Mouse (Mus musculus) limb, embryonic 14.5 days (tissue): ENCODE results near the gene Ccdc28b. TPM values are rescaled to one million over a fixed set of nuclear protein-coding genes. Genes with fewer than 3 reads are reported as not detected.

Source experiments
- ATAC-seq: fragments of 200-750 bp; cut with Nextera tagmentation; 2 replicates; pipeline ENCODE4 v1.8.0; 2017; ENCODE audit warnings: low read depth, moderate number of reproducible peaks, moderate TSS enrichment; ENCODE audit not compliant: low FRiP score
- DNase-seq: peaks from one replicate; pipeline ENCODE4 v3.0.0-alpha.2; 2015; ENCODE audit warnings: low spot score
- H3K27ac ChIP-seq: fragments of 300-500 bp; sonication (generic); replicated peaks from 2 replicates; pipeline ENCODE4 v1.5.1; 2014; ENCODE audit warnings: low read depth, mild to moderate bottlenecking, low read length, moderate library complexity, mixed read lengths
- H3K27me3 ChIP-seq: fragments of 300-500 bp; sonication (generic); 2 replicates; pipeline ENCODE4 v1.6.1; 2014; ENCODE audit warnings: low read length, mixed read lengths; ENCODE audit not compliant: control insufficient read depth, insufficient read depth
- H3K36me3 ChIP-seq: fragments of 300-500 bp; sonication (generic); 2 replicates; pipeline ENCODE4 v1.6.1; 2014; ENCODE audit warnings: mild to moderate bottlenecking, low read length, moderate library complexity, mixed read lengths; ENCODE audit not compliant: control insufficient read depth, insufficient read depth
- H3K4me1 ChIP-seq: fragments of 300-500 bp; sonication (generic); 2 replicates; pipeline ENCODE4 v1.6.1; 2014; ENCODE audit warnings: antibody characterized with exemption, low read length, mixed read lengths; ENCODE audit not compliant: control insufficient read depth, insufficient read depth
- H3K4me2 ChIP-seq: fragments of 300-500 bp; sonication (generic); replicated peaks from 2 replicates; pipeline ENCODE4 v1.6.1; 2014; ENCODE audit warnings: low read depth, mild to moderate bottlenecking, low read length, moderate library complexity; ENCODE audit not compliant: severe bottlenecking
- H3K4me3 ChIP-seq: fragments of 300-500 bp; sonication (generic); replicated peaks from 2 replicates; pipeline ENCODE4 v1.5.1; 2014; ENCODE audit warnings: low read length
- H3K9ac ChIP-seq: fragments of 300-500 bp; sonication (generic); 2 replicates; pipeline ENCODE4 v1.6.1; 2014; ENCODE audit warnings: mild to moderate bottlenecking, low read depth, low read length, moderate library complexity; ENCODE audit not compliant: severe bottlenecking
- H3K9me3 ChIP-seq: fragments of 300-500 bp; sonication (generic); 2 replicates; pipeline ENCODE4 v1.6.1; 2016; ENCODE audit warnings: low read length; ENCODE audit not compliant: control insufficient read depth
- POLR2A ChIP-seq: fragments of 200-500 bp; IDR thresholded peaks from 2 replicates; pipeline ENCODE4 v1.8.0; 2012; ENCODE audit warnings: inconsistent platforms, mild to moderate bottlenecking, moderate library complexity, borderline replicate concordance; ENCODE audit not compliant: insufficient read depth, insufficient read length; ENCODE audit errors: extremely low read depth
- WGBS: fragments of 180-500 bp; shearing (Covaris S2); extraction: QIAGEN DNeasy Blood & Tissue Kit; methylation state at CpG from one replicate; pipeline ENCODE4 v1.1.7; 2014; 5-methylcytosine and 5-hydroxymethylcytosine counted together
- polyA plus RNA-seq, 2 experiments: library from polyadenylated mRNA; depleted of rRNA in 1 of 2; stranded (reverse) in 1 of 2; unstranded in 1 of 2; fragments of >200 nt; fragmentation: Nextera tagmentation in 1 of 2; extraction: Ambion mirVana in 1 of 2; gene quantifications; 2 replicates each; pipeline versions ENCODE4 v1.2.1 to v1.2.3; 2012 to 2014

The Ccdc28b gene
- polyA plus RNA-seq, 2 experiments, result 45.7 to 51.0 TPM

DNA sequence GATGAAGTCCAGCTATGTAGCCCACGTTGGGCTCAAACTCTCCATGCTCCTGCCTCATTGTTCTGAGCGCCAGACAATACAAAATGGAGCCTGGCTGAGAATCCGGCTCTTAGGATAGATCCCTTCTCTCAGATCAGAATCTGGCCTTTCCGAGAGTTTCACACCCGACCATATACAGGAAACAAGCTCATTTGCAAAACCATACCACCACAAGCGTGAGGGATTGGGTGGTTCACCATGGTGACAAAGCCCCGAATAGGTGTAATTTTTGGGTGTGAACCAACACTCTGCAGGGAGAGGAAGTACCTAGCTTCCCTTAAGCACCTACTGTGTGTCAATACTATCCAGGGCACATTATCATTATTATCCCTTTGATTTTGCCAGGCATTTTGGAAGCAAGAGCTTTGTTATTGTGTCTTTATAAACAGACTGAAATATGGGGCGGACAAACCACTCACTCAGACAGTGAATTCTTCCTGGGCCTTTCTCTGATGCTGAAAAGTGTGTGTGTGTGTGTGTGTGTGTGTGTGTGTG is 52.1 kb downstream of the Ccdc28b start:
- ATAC-seq (no peak), DNase-seq (no peak)
- no peaks in the 10 kb centered on the region; the same call in 1 of the 2 replicates for H3K4me1 ChIP-seq
- H3K4me2 ChIP-seq, result no peak overlapping the region
- H3K27me3 ChIP-seq, result no peaks in the 10 kb centered on the region
- H3K27ac ChIP-seq, result no peak overlapping the region
- 70% methylated on average over 8 of the region's 8 CpGs for WGBS
- TF ChIP-seq POLR2A, result no peak
- H3K9ac ChIP-seq, result no peak overlapping the region
- H3K4me3 ChIP-seq, result no peak overlapping the region
- no peaks in the 10 kb centered on the region for H3K36me3 ChIP-seq
- no peaks in the 10 kb centered on the region for H3K9me3 ChIP-seq

- no peak for TF ChIP-seq POLR2A
- Histone ChIP-seq H3K36me3 (no peaks in the 10 kb centered on the region), H3K27ac (no peak overlapping the region), H3K27me3 (no peaks in the 10 kb centered on the region), H3K4me1 (no peaks in the 10 kb centered on the region; the same call in 1 of the 2 replicates), H3K9me3 (no peaks in the 10 kb centered on the region), H3K9ac (no peak overlapping the region), H3K4me2 (no peak overlapping the region), H3K4me3 (no peak overlapping the region)
- DNase-seq (no peak), ATAC-seq (no peak)
- 85% methylated on average over 6 of the region's 6 CpGs for WGBS
Observed at GRCm38 (mm10) chr4:129570028-129570427, 53.7 kb downstream of the Ccdc28b start.

Other genes starting within 250 kb of the Ccdc28b start
- gene Zbtb8a, start 245.8 kb downstream of the Ccdc28b start, polyA plus RNA-seq (2012; rRNA removed), result 16.2 and 16.8 TPM in 2 replicates
- 5.6 and 7.1 TPM in 2 replicates for gene Zbtb8a, start 245.8 kb downstream of the Ccdc28b start, polyA plus RNA-seq (2014; fragmentation: Nextera tagmentation; extraction: Ambion mirVana)
- gene Zbtb8b, start 183.1 kb downstream of the Ccdc28b start, polyA plus RNA-seq (2012; rRNA removed), result 0.87 and 1.0 TPM in 2 replicates
- 1.3 and 2.0 TPM in 2 replicates for gene Zbtb8b, start 183.1 kb downstream of the Ccdc28b start, polyA plus RNA-seq (2014; fragmentation: Nextera tagmentation; extraction: Ambion mirVana)
- gene Bsdc1, start 162.4 kb downstream of the Ccdc28b start, polyA plus RNA-seq (2012; rRNA removed), result 24.6 and 28.9 TPM in 2 replicates
- gene Bsdc1, start 162.4 kb downstream of the Ccdc28b start, polyA plus RNA-seq (2014; fragmentation: Nextera tagmentation; extraction: Ambion mirVana), result 27.6 and 29.9 TPM in 2 replicates
- gene Tssk3, start 132.9 kb downstream of the Ccdc28b start, polyA plus RNA-seq (2012; rRNA removed), result not detected in 2 replicates
- gene Tssk3, start 132.9 kb downstream of the Ccdc28b start, polyA plus RNA-seq (2014; fragmentation: Nextera tagmentation; extraction: Ambion mirVana), result not detected in 2 replicates
- gene Fam229a, start 132.8 kb downstream of the Ccdc28b start, polyA plus RNA-seq (2012; rRNA removed), result 0.15 TPM in 1 of 2 replicates, not detected in the other
- gene Fam229a, start 132.8 kb downstream of the Ccdc28b start, polyA plus RNA-seq (2014; fragmentation: Nextera tagmentation; extraction: Ambion mirVana), result not detected in 2 replicates
- 563 and 613 TPM in 2 replicates for gene Marcksl1, start 110.4 kb downstream of the Ccdc28b start, polyA plus RNA-seq (2012; rRNA removed)
- gene Marcksl1, start 110.4 kb downstream of the Ccdc28b start, polyA plus RNA-seq (2014; fragmentation: Nextera tagmentation; extraction: Ambion mirVana), result 648 and 776 TPM in 2 replicates
- 209 and 212 TPM in 2 replicates for gene Hdac1, start 81.2 kb downstream of the Ccdc28b start, polyA plus RNA-seq (2012; rRNA removed)
- gene Hdac1, start 81.2 kb downstream of the Ccdc28b start, polyA plus RNA-seq (2014; fragmentation: Nextera tagmentation; extraction: Ambion mirVana), result 201 and 225 TPM in 2 replicates
- gene Lck, start 50.3 kb downstream of the Ccdc28b start, polyA plus RNA-seq (2012; rRNA removed), result 9.9 and 10.3 TPM in 2 replicates
- 6.3 and 6.8 TPM in 2 replicates for gene Lck, start 50.3 kb downstream of the Ccdc28b start, polyA plus RNA-seq (2014; fragmentation: Nextera tagmentation; extraction: Ambion mirVana)
- gene Fam167b, start 45.4 kb downstream of the Ccdc28b start, polyA plus RNA-seq (2012; rRNA removed), result 7.3 and 8.2 TPM in 2 replicates
- 4.1 and 5.3 TPM in 2 replicates for gene Fam167b, start 45.4 kb downstream of the Ccdc28b start, polyA plus RNA-seq (2014; fragmentation: Nextera tagmentation; extraction: Ambion mirVana)
- 367 and 429 TPM in 2 replicates for gene Eif3i, start 23.3 kb downstream of the Ccdc28b start, polyA plus RNA-seq (2012; rRNA removed)
- gene Eif3i, start 23.3 kb downstream of the Ccdc28b start, polyA plus RNA-seq (2014; fragmentation: Nextera tagmentation; extraction: Ambion mirVana), result 333 and 334 TPM in 2 replicates
- 166 and 179 TPM in 2 replicates for gene Tmem234, start 23.3 kb downstream of the Ccdc28b start, polyA plus RNA-seq (2012; rRNA removed)
- gene Tmem234, start 23.3 kb downstream of the Ccdc28b start, polyA plus RNA-seq (2014; fragmentation: Nextera tagmentation; extraction: Ambion mirVana), result 191 and 193 TPM in 2 replicates
- 3.0 and 5.2 TPM in 2 replicates for gene Dcdc2b, start 9.7 kb downstream of the Ccdc28b start, polyA plus RNA-seq (2012; rRNA removed)
- gene Dcdc2b, start 9.7 kb downstream of the Ccdc28b start, polyA plus RNA-seq (2014; fragmentation: Nextera tagmentation; extraction: Ambion mirVana), result 2.5 and 3.4 TPM in 2 replicates
- 28.6 and 35.5 TPM in 2 replicates for gene Iqcc, start 4.8 kb downstream of the Ccdc28b start, polyA plus RNA-seq (2012; rRNA removed)
- gene Iqcc, start 4.8 kb downstream of the Ccdc28b start, polyA plus RNA-seq (2014; fragmentation: Nextera tagmentation; extraction: Ambion mirVana), result 23.2 and 28.6 TPM in 2 replicates
- 80.3 and 82.6 TPM in 2 replicates for gene Txlna, start 17.1 kb upstream of the Ccdc28b start, polyA plus RNA-seq (2012; rRNA removed)
- gene Txlna, start 17.1 kb upstream of the Ccdc28b start, polyA plus RNA-seq (2014; fragmentation: Nextera tagmentation; extraction: Ambion mirVana), result 108 and 112 TPM in 2 replicates
- 35.2 and 40.5 TPM in 2 replicates for gene Kpna6, start 48.8 kb upstream of the Ccdc28b start, polyA plus RNA-seq (2012; rRNA removed)
- 14.6 and 15.2 TPM in 2 replicates for gene Kpna6, start 48.8 kb upstream of the Ccdc28b start, polyA plus RNA-seq (2014; fragmentation: Nextera tagmentation; extraction: Ambion mirVana)
- 49.1 and 77.0 TPM in 2 replicates for gene Tmem39b, start 72.9 kb upstream of the Ccdc28b start, polyA plus RNA-seq (2012; rRNA removed)
- gene Tmem39b, start 72.9 kb upstream of the Ccdc28b start, polyA plus RNA-seq (2014; fragmentation: Nextera tagmentation; extraction: Ambion mirVana), result 24.1 and 27.1 TPM in 2 replicates
- gene Khdrbs1, start 118.4 kb upstream of the Ccdc28b start, polyA plus RNA-seq (2012; rRNA removed), result 96.6 and 97.6 TPM in 2 replicates
- 107 and 122 TPM in 2 replicates for gene Khdrbs1, start 118.4 kb upstream of the Ccdc28b start, polyA plus RNA-seq (2014; fragmentation: Nextera tagmentation; extraction: Ambion mirVana)
- gene Ptp4a2, start 187.3 kb upstream of the Ccdc28b start, polyA plus RNA-seq (2012; rRNA removed), result 106 and 111 TPM in 2 replicates
- gene Ptp4a2, start 187.3 kb upstream of the Ccdc28b start, polyA plus RNA-seq (2014; fragmentation: Nextera tagmentation; extraction: Ambion mirVana), result 296 and 311 TPM in 2 replicates